Mouse (Mus musculus) heart, adult 2 months (tissue): ENCODE measurements at regions not wholly inside any gene's neighbourhood (a gene's known extent, or its start where the extent isn't known, plus 50 kb on each side); places are given as distances from the start of the nearest gene placed in this dataset.

Source experiments
- CTCF ChIP-seq: fragments of 200-600 bp; IDR thresholded peaks from 2 replicates; pipeline ENCODE4 v1.8.1; 2022; ENCODE audit warnings: antibody characterized with exemption, mild to moderate bottlenecking, moderate library complexity
- EP300 ChIP-seq: fragments of 200-500 bp; IDR thresholded peaks from 2 replicates; pipeline ENCODE4 v1.6.1; 2011; ENCODE audit warnings: low read depth, low read length, control low read depth; ENCODE audit not compliant: insufficient read depth
- POLR2A ChIP-seq: fragments of 200-500 bp; IDR thresholded peaks from 2 replicates; pipeline ENCODE4 v1.6.1; 2011; ENCODE audit warnings: mild to moderate bottlenecking, low read depth, low read length, control low read depth; ENCODE audit not compliant: insufficient read depth

- TF ChIP-seq CTCF (peak; percentile 76), EP300 (no peak), POLR2A (no peak)
Measured at GRCm38 (mm10) chr16:49529060-49529459, 170.0 kb upstream of the Ift57 start.
